Mouse (Mus musculus) hindbrain, embryonic 12.5 days (tissue): ENCODE measurements around the gene Ccl22. TPM values are rescaled to one million over a fixed set of nuclear protein-coding genes. Genes with fewer than 3 reads are reported as not detected.

Experiments used
- ATAC-seq: fragments of 200-750 bp; cut with Nextera tagmentation; 2 replicates; pipeline ENCODE4 v1.8.0; 2017; ENCODE audit warnings: moderate TSS enrichment; ENCODE audit not compliant: low FRiP score
- H3K27ac ChIP-seq: fragments of 300-500 bp; sonication (generic); 2 replicates; pipeline ENCODE4 v1.5.1; 2016; ENCODE audit warnings: mild to moderate bottlenecking
- H3K27me3 ChIP-seq: fragments of 300-500 bp; sonication (generic); 2 replicates; pipeline ENCODE4 v1.6.1; 2016; ENCODE audit warnings: mild to moderate bottlenecking
- H3K36me3 ChIP-seq: fragments of 300-500 bp; sonication (generic); 2 replicates; pipeline ENCODE4 v1.6.1; 2016; ENCODE audit warnings: mild to moderate bottlenecking
- H3K4me1 ChIP-seq: fragments of 300-500 bp; sonication (generic); 2 replicates; pipeline ENCODE4 v1.6.1; 2016
- H3K4me2 ChIP-seq: fragments of 300-500 bp; sonication (generic); replicated peaks from 2 replicates; pipeline ENCODE4 v1.6.1; 2016; ENCODE audit warnings: mild to moderate bottlenecking
- H3K4me3 ChIP-seq: fragments of 300-500 bp; sonication (generic); 2 replicates; pipeline ENCODE4 v1.5.1; 2016; ENCODE audit warnings: mild to moderate bottlenecking
- H3K9ac ChIP-seq: fragments of 300-500 bp; sonication (generic); 2 replicates; pipeline ENCODE4 v1.6.1; 2016; ENCODE audit warnings: mild to moderate bottlenecking, moderate library complexity
- H3K9me3 ChIP-seq: fragments of 300-500 bp; sonication (generic); replicated peaks from 2 replicates; pipeline ENCODE4 v1.6.1; 2016; ENCODE audit warnings: mild to moderate bottlenecking
- WGBS: fragments of 180-500 bp; shearing (Covaris S2); methylation state at CpG from one replicate; pipeline ENCODE4 v1.1.7; 2016; 5-methylcytosine and 5-hydroxymethylcytosine counted together
- polyA plus RNA-seq: library from polyadenylated mRNA; unstranded; fragments of >200 nt; fragmentation: Nextera tagmentation; extraction: Ambion mirVana; gene quantifications from 2 replicates; pipeline ENCODE4 v1.2.1, GENCODE M21; 2016

The Ccl22 gene
- not detected in 2 replicates for polyA plus RNA-seq

DNA sequence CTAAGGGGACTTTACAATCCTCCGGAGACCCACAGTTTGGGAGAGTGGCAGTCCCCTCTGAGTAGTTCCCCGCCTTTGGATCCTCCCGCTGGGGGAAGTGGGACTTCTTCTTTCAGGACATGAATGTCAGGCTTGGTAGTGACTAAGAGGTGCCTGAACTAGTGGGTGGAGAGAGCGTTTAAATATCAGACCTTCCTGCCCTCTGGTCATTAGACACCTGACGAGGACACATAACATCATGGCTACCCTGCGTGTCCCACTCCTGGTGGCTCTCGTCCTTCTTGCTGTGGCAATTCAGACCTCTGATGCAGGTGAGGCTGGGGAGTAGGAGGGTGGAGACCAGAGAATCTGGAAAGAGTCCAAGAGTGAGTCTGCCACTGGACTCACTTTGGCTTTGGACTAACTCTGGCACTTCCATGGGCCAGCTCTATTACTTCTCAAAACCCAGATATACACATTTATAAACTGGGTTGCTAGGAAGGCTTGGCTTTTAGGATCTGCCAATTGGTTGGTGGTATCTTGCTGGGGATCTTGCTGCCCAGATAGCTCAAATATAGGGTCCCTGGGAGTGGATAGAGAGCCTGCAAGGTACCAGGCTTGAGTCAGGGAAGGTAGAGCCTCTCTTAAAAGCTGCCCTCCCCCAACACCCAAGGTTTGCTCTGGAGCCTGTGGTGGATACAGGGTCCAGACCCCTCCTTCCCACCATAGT lies at the start of gene Ccl22:
Gene Ccl22, plus strand, starts transcription at position 115 of the 709 bp plus-strand sequence.
- Histone ChIP-seq H3K27me3 (no peaks in the 10 kb centered on the region), H3K9me3 (no peaks in the 10 kb centered on the region), H3K4me3 (no peak within 1 kb of the TSS), H3K4me1 (no peaks in the 10 kb centered on the region), H3K27ac (no peak within 1 kb of the TSS), H3K36me3 (no peaks in the 10 kb centered on the region), H3K4me2 (no peak within 1 kb of the TSS), H3K9ac (no peak within 1 kb of the TSS)
- no peak for ATAC-seq
- 91% methylated on average over 7 of the region's 7 CpGs for WGBS

GRCm38 (mm10) chr8:94695994-94696384 lies 49.4 kb upstream of the Ccl22 start, which contains the start of gene Pllp:
Gene Pllp (minus strand): TSS chr8:94696278.
- WGBS, result under 1% methylated on average over 41 of the region's 41 CpGs
- ATAC-seq, result peak; percentile 69
- Histone ChIP-seq H3K36me3 (no peaks in the 10 kb centered on the region), H3K4me1 (peaks cover 13% of the 10 kb centered on the region), H3K9ac (peak within 1 kb of the TSS; percentile 35; the same call in 1 of the 2 replicates), H3K9me3 (no peaks in the 10 kb centered on the region), H3K27me3 (peaks cover 66% of the 10 kb centered on the region), H3K27ac (no peak within 1 kb of the TSS), H3K4me2 (peak within 1 kb of the TSS; percentile 61), H3K4me3 (peak within 1 kb of the TSS; percentile 40)

GRCm38 (mm10) chr8:94696566-94696965 lies 48.8 kb upstream of the Ccl22 start:
- Histone ChIP-seq H3K4me3 (0 out of 2 replicates have a peak overlapping the region, but pooled peaks have one; percentile 40), H3K4me2 (no peak overlapping the region), H3K27me3 (peaks cover 66% of the 10 kb centered on the region), H3K27ac (no peak overlapping the region), H3K4me1 (peaks cover 13% of the 10 kb centered on the region), H3K36me3 (no peaks in the 10 kb centered on the region), H3K9ac (no peak overlapping the region), H3K9me3 (no peaks in the 10 kb centered on the region)
- ATAC-seq, result no peak
- WGBS, result 52% methylated on average over 3 of the region's 3 CpGs

DNA sequence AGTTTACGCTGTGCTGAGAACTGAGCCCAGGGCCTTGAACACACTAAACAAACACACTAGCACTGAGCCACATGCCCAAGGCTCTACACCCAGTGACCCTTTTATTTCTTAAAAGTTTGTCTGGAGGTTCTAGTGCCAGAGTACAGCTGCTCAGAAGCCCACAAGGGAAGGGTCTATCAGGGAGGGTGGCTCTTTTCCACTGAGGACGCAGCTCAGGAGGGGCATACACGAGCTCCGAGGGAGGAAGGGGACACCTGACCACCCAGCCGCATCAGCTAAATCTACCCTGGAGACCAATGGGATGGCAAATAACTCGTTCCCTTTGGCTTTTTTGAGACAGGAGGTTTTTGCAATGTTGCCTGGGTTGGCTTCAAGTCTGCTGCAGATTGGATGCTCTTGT lies 47.4 kb upstream of the Ccl22 start:
- H3K9ac ChIP-seq, result no peak overlapping the region
- no peak overlapping the region for H3K4me2 ChIP-seq
- 82% methylated on average over 6 of the region's 6 CpGs for WGBS
- H3K4me3 ChIP-seq, result no peak overlapping the region
- H3K4me1 ChIP-seq, result peaks cover 13% of the 10 kb centered on the region
- H3K9me3 ChIP-seq, result no peaks in the 10 kb centered on the region
- no peaks in the 10 kb centered on the region for H3K36me3 ChIP-seq
- ATAC-seq, result no peak
- peaks cover 54% of the 10 kb centered on the region for H3K27me3 ChIP-seq
- H3K27ac ChIP-seq, result no peak overlapping the region

DNA sequence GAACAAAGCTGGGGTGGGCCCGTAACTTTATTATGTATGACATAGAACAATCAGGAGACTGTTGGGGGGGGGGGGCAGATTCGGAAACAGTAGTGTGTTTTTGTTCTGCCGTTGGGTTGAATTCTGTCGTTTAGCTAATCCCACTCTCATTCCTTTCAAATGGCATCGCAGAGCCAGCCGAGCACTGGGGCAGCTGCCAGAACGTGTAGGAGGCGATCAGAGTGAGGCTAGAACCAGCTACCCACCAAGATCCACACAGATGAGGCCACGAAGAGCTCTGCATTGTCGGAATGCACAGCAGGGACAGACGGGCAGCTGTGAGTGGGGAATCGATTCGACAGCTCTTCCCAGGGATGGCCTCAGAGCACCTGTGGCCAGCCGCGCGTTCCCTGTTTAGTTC lies 46.0 kb upstream of the Ccl22 start:
- Histone ChIP-seq H3K9ac (no peak overlapping the region), H3K36me3 (no peaks in the 10 kb centered on the region), H3K4me3 (no peak overlapping the region), H3K4me1 (peaks cover 13% of the 10 kb centered on the region), H3K27me3 (peaks cover 40% of the 10 kb centered on the region), H3K4me2 (no peak overlapping the region), H3K27ac (no peak overlapping the region), H3K9me3 (no peaks in the 10 kb centered on the region)
- ATAC-seq, result no peak
- WGBS, result 66% methylated on average over 16 of the region's 16 CpGs

- Histone ChIP-seq H3K4me2 (no peak overlapping the region), H3K4me1 (peaks cover 8% of the 10 kb centered on the region), H3K9ac (no peak overlapping the region), H3K36me3 (no peaks in the 10 kb centered on the region), H3K9me3 (no peaks in the 10 kb centered on the region), H3K27ac (no peak overlapping the region), H3K27me3 (peaks cover 33% of the 10 kb centered on the region), H3K4me3 (no peak overlapping the region)
- ATAC-seq, result no peak
- 88% methylated on average over 4 of the region's 4 CpGs for whole genome bisulfite sequencing
Measured at GRCm38 (mm10) chr8:94700421-94700935, 44.9 kb upstream of the Ccl22 start.

DNA sequence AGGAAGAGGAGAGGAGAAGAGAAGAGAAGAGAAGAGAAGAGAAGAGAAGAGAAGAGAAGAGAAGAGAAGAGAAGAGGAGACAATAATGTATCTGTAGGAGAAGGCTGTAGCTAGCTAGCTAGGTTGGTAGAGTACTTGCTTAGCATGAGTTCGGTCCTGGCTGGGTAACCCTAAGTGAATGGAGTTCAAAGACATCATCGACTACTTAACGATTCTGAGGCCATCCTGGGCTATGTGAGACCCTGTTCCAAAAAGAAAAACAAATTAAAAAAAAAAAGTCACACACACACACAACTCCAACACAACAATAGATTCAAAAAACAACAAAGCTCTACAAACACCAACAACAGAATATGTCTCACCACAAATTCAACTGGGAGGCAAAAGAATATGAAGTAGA lies 43.2 kb upstream of the Ccl22 start:
- Histone ChIP-seq H3K4me3 (no peak overlapping the region), H3K9me3 (no peaks in the 10 kb centered on the region), H3K9ac (no peak overlapping the region; the same call in 1 of the 2 replicates), H3K4me2 (peak overlapping the region; percentile 44), H3K4me1 (no peaks in the 10 kb centered on the region), H3K27ac (no peak overlapping the region), H3K36me3 (no peaks in the 10 kb centered on the region), H3K27me3 (peaks cover 19% of the 10 kb centered on the region)
- no peak for ATAC-seq
- 84% methylated on average over 3 of the region's 3 CpGs for WGBS

DNA sequence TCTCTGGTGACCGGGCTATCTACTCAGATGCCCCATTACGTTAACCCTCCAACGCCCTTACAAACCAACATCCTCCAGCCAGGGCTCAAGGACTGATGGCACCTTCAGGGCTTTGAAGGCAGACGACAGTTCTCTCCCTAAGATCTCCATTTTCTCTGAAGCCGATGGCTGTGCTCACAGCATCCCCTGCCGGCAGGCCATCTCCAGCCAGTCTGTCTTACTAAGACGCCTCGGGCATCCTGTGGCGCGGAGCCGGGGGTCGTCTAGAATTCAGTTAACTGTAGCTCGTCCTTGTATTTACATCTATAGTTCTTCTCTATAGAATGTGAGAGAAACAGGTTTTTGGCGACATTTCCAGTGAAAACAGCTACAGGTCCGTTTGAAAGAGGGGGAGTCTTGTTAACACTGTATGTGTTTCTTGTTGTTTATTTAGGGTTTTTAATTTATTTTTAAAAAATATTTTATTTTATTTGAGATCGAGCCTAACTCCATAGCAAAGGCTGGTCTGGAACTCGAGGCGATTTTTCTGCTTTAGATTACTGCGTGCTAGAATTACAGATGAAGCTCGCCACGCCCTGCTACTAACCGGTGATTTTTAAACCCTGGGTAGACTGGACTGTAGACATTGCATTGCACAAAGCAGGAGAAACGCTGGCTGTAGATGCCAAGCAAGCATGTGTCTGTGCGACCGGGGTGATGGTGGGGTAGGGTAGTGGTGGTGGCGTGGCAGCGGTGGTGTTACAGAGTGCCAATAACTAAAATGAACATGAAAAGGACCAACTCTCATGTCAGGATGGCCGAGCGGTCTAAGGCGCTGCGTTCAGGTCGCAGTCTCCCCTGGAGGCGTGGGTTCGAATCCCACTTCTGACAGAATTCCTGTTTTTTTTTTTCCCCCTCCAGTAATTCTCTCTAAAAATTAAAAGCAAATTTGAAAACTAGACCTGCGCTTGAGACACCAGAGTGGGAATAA lies 42.3 kb upstream of the Ccl22 start:
- no peaks in the 10 kb centered on the region for H3K9me3 ChIP-seq
- peak overlapping the region; percentile 9; the same call in 1 of the 2 replicates for H3K9ac ChIP-seq
- WGBS, result under 1% methylated on average over 35 of the region's 35 CpGs
- peak overlapping the region; percentile 36 for H3K4me3 ChIP-seq
- peak overlapping the region; percentile 44 for H3K4me2 ChIP-seq
- peak; percentile 73 for ATAC-seq
- H3K4me1 ChIP-seq, result no peaks in the 10 kb centered on the region
- H3K36me3 ChIP-seq, result no peaks in the 10 kb centered on the region
- H3K27ac ChIP-seq, result peak overlapping the region; percentile 35; the same call in 1 of the 2 replicates
- H3K27me3 ChIP-seq, result peaks cover 11% of the 10 kb centered on the region; the same call in 1 of the 2 replicates

DNA sequence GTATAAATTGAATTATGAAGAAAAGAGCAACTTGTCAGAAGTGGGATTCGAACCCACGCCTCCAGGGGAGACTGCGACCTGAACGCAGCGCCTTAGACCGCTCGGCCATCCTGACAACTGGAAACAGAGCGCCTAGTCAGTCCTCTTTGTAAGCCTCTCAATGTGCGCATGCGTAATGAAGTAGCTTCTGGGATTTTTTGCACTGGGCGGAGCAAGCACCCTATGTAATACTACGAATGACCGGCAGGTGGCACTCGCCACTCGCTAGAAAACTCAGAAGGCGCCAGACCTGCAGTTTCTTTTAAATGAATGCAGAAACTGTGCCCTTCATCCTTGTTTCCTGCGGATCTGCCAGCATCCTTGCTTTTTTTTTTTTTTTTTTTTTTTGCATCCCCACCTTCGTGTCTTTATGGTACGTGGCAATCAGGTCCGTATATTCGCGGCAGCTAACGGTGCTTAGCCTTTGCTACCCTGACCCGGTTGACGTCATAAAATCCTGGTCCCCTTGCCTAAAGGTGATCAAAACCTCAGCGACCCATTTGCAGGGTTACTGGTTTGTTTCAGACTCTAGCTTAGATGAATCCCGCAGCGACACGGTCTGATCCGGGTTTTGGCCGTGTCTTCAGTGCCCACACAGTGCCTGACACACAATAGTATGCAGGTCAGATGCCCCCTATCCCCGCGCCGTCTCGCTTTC lies 41.3 kb upstream of the Ccl22 start:
- Histone ChIP-seq H3K27me3 (peaks cover 7% of the 10 kb centered on the region; the same call in 1 of the 2 replicates), H3K27ac (peak overlapping the region; percentile 68), H3K4me1 (no peaks in the 10 kb centered on the region), H3K36me3 (no peaks in the 10 kb centered on the region), H3K9me3 (no peaks in the 10 kb centered on the region), H3K4me3 (peak overlapping the region; percentile 49), H3K9ac (peak overlapping the region; percentile 62), H3K4me2 (peak overlapping the region; percentile 66)
- ATAC-seq, result peak; percentile 93
- under 1% methylated on average over 35 of the region's 35 CpGs for WGBS

DNA sequence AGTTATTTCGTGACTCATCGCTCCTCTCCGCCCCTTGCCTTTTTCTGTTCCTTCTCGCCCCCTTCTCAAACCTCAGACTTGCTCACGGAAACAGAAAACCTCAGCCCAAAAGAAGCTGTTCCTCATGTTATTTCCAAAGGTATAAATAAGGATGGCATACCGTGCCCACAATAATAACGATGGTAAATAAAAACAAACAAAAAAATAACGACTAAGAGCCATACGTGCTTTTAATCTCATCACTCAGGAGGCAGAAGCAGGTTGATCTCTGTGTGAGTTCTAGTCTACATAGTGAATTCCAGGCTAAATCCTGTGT lies 40.8 kb upstream of the Ccl22 start:
- H3K4me1 ChIP-seq, result no peaks in the 10 kb centered on the region
- H3K9me3 ChIP-seq, result no peaks in the 10 kb centered on the region
- no peak for ATAC-seq
- peak overlapping the region; percentile 66 for H3K4me2 ChIP-seq
- peaks cover 7% of the 10 kb centered on the region; the same call in 1 of the 2 replicates for H3K27me3 ChIP-seq
- peak overlapping the region; percentile 49 for H3K4me3 ChIP-seq
- peak overlapping the region; percentile 68 for H3K27ac ChIP-seq
- H3K36me3 ChIP-seq, result no peaks in the 10 kb centered on the region
- H3K9ac ChIP-seq, result peak overlapping the region; percentile 62
- 25% methylated on average over 9 of the region's 9 CpGs for WGBS

- Histone ChIP-seq H3K4me2 (no peak overlapping the region), H3K9ac (no peak overlapping the region), H3K4me1 (no peaks in the 10 kb centered on the region), H3K27me3 (peaks cover 7% of the 10 kb centered on the region; the same call in 1 of the 2 replicates), H3K4me3 (no peak overlapping the region), H3K27ac (no peak overlapping the region), H3K9me3 (no peaks in the 10 kb centered on the region), H3K36me3 (no peaks in the 10 kb centered on the region)
- WGBS, result 86% methylated on average over 10 of the region's 10 CpGs
- ATAC-seq, result no peak
Measured at GRCm38 (mm10) chr8:94705581-94706245, 39.7 kb upstream of the Ccl22 start.
